Mouse (Mus musculus) erythroid progenitor cell, adult 5-6 weeks (primary cell): ENCODE measurements around the gene Gldn. TPM values are rescaled to one million over a fixed set of nuclear protein-coding genes. Genes with fewer than 3 reads are reported as not detected.

Experiments
- ATAC-seq: replicated peaks from 2 replicates; pipeline ENCODE4 v1.8.0; 2016; ENCODE audit warnings: moderate number of reproducible peaks, mild to moderate bottlenecking, moderate TSS enrichment, inconsistent platforms; ENCODE audit not compliant: poor library complexity, low FRiP score, severe bottlenecking
- total RNA-seq, 2 experiments: library from RNA; stranded (forward) in 1 of 2; stranded (reverse) in 1 of 2; fragments of 150-400 nt in 1 of 2; fragments of 186-747, 209-891 nt in 1 of 2; gene quantifications; 2 replicates each; pipeline versions ENCODE4 v1.2.3 to v1.2.4; 2015 to 2017; ENCODE audit warnings: low replicate concordance in 2 of 2

The Gldn gene
- total RNA-seq, 2 experiments from 2014 or later = not detected

GRCm38 (mm10) chr9:54356756-54357155 lies 70.5 kb downstream of the Gldn start:
- ATAC-seq = no peak

Other genes starting within 250 kb of the Gldn start
- gene Tnfaip8l3, start 218.1 kb upstream of the Gldn start, total RNA-seq (2015; ENCODE audit: low replicate concordance) = not detected in 2 replicates
- not detected in 2 replicates for gene Tnfaip8l3, start 218.1 kb upstream of the Gldn start, total RNA-seq (2017; ENCODE audit: low replicate concordance)
- gene Cyp19a1, start 18.4 kb upstream of the Gldn start, total RNA-seq (2015; ENCODE audit: low replicate concordance) = not detected in 2 replicates
- gene Cyp19a1, start 18.4 kb upstream of the Gldn start, total RNA-seq (2017; ENCODE audit: low replicate concordance) = not detected in 2 replicates
- gene Dmxl2, start 215.1 kb downstream of the Gldn start, total RNA-seq (2015; ENCODE audit: low replicate concordance) = 4.7 and 10.5 TPM in 2 replicates
- gene Dmxl2, start 215.1 kb downstream of the Gldn start, total RNA-seq (2017; ENCODE audit: low replicate concordance) = 1.7 and 4.2 TPM in 2 replicates